23 mouse cellular contexts compared by ENCODE assay signal in the genomic region with DNA sequence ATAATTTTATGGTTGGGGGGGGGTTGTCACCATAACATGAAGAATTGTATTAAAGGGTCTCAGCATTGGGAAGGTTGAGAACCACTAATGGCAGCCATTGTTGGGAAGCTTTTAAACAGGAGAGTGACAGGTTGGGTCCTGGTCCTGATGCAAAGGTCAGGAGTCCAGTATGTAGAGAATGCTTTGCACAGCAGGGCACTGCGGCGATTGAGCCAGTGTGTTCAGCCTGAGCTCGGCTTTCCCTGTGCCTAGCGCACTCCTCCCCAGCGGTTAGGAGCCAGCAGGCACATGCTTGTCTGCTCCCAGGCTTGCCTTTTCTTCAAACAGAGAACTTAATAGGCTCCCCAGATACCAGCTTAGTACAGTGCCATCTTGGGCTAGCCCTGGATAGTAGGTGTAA. TPM values are rescaled to one million over a fixed set of nuclear protein-coding genes. Genes with fewer than 3 reads are reported as not detected.
DNase-seq lines count a peak whose midpoint lies in the region; ATAC-seq and TF ChIP-seq lines count a peak whose summit lies in the region.
"Had no signal": no experiment of that assay in that cellular context is flagged by ENCODE, and none has a peak within 500 bp of the region (broad histone marks: within the 10 kb centered on the region; RNA-seq: fewer than 3 reads in every experiment).

No protein-coding gene starts in this region.

- no peaks in the 10 kb centered on the region for H3K36me3 ChIP-seq in heart, embryonic 14.5 days (ENCODE audit: control insufficient read depth, insufficient read depth, low read length)
- H3K36me3 ChIP-seq in heart, embryonic 11.5 days (ENCODE audit: control insufficient read depth, insufficient read depth, low read length): no peaks in the 10 kb centered on the region; the same call in 1 of the 2 replicates
- no peaks in the 10 kb centered on the region for H3K36me3 ChIP-seq in kidney, postnatal 0 days (ENCODE audit: insufficient read depth, low read length)
- no peaks in the 10 kb centered on the region for H3K36me3 ChIP-seq in liver, embryonic 12.5 days
- no peaks in the 10 kb centered on the region for H3K36me3 ChIP-seq in stomach, embryonic 14.5 days (ENCODE audit: control insufficient read depth, insufficient read depth, low read length)
- H3K36me3 ChIP-seq: neural tube, embryonic 13.5 days had no signal

- no peak for DNase-seq in kidney, postnatal 0 days (ENCODE audit: low spot score)
- DNase-seq in kidney, postnatal 10 days: no peak
- no peak for DNase-seq in frontal cortex, adult 2 months (ENCODE audit: extremely low spot score in 1 of 2, low spot score in 1 of 2)
- no peak for DNase-seq in ovary, adult 18-20 months (ENCODE audit: low spot score)
- DNase-seq: adrenal gland, postnatal 36 days; cerebellum, adult 18-20 months; forebrain, postnatal 0 days; heart, adult 11 months; heart, postnatal 36 days; lung, embryonic 14.5 days; lung, postnatal 4 days; thymus, adult 18-20 months; thymus, postnatal 4 days had no signal

- 54% methylated on average over 5 of the region's 5 CpGs for WGBS in heart, embryonic 14.5 days
- 65% methylated on average over 5 of the region's 5 CpGs for whole genome bisulfite sequencing in heart, embryonic 11.5 days (ENCODE audit: insufficient replicate concordance)
- WGBS in kidney, postnatal 0 days: 62% methylated on average over 5 of the region's 5 CpGs
- 75% methylated on average over 5 of the region's 5 CpGs for WGBS in liver, embryonic 12.5 days (ENCODE audit: insufficient replicate concordance)
- 59% methylated on average over 5 of the region's 5 CpGs for WGBS in stomach, embryonic 14.5 days

- TF ChIP-seq CTCF in kidney, postnatal 0 days (IDR thresholded peaks at IDR 0.05; ENCODE audit: low read depth): no peak

- peak overlapping the region; percentile 38; the same call in 1 of the 2 replicates for H3K9ac ChIP-seq in heart, embryonic 14.5 days (ENCODE audit: low read length)
- no peak overlapping the region for H3K9ac ChIP-seq in heart, embryonic 11.5 days (ENCODE audit: low read depth, low read length)
- no peak overlapping the region for H3K9ac ChIP-seq in kidney, postnatal 0 days (ENCODE audit: low read depth, low read length)
- H3K9ac ChIP-seq in liver, embryonic 12.5 days: no peak overlapping the region
- no peak overlapping the region for H3K9ac ChIP-seq in stomach, embryonic 14.5 days (replicated peaks; ENCODE audit: low read depth, low read length)
- H3K9ac ChIP-seq: forebrain, postnatal 0 days; lung, embryonic 14.5 days; neural tube, embryonic 13.5 days had no signal

- H3K4me1 ChIP-seq in heart, embryonic 14.5 days (ENCODE audit: control insufficient read depth in 2 of 2, insufficient read depth in 2 of 2, low read length in 2 of 2): peaks cover 9 to 13% of the 10 kb centered on the region in 2 experiments
- no peaks in the 10 kb centered on the region for H3K4me1 ChIP-seq in heart, embryonic 11.5 days (ENCODE audit: control insufficient read depth, insufficient read depth, low read length)
- H3K4me1 ChIP-seq in kidney, postnatal 0 days (replicated peaks; ENCODE audit: insufficient read depth, low read length): no peaks in the 10 kb centered on the region
- no peaks in the 10 kb centered on the region for H3K4me1 ChIP-seq in liver, embryonic 12.5 days
- no peaks in the 10 kb centered on the region for H3K4me1 ChIP-seq in stomach, embryonic 14.5 days (ENCODE audit: control insufficient read depth, insufficient read depth, low read length)
- H3K4me1 ChIP-seq: neural tube, embryonic 13.5 days had no signal

- H3K27ac ChIP-seq in heart, embryonic 14.5 days (replicated peaks in 1 of 2; ENCODE audit: control insufficient read depth in 1 of 2, insufficient read depth in 1 of 2, low read depth in 2 of 2, low read length in 2 of 2): peak overlapping the region in 1 of 2 experiments; percentile 59; a peak in 1 of 4 replicates
- H3K27ac ChIP-seq in heart, embryonic 11.5 days (ENCODE audit: low read depth, low read length): no peak overlapping the region
- no peak overlapping the region for H3K27ac ChIP-seq in kidney, postnatal 0 days
- H3K27ac ChIP-seq in liver, embryonic 12.5 days: no peak overlapping the region
- H3K27ac ChIP-seq in stomach, embryonic 14.5 days (ENCODE audit: low read length): no peak overlapping the region
- H3K27ac ChIP-seq: hindbrain, postnatal 0 days; neural tube, embryonic 13.5 days had no signal

- no peak overlapping the region for H3K4me2 ChIP-seq in heart, embryonic 14.5 days (ENCODE audit: low read length)
- no peak overlapping the region for H3K4me2 ChIP-seq in heart, embryonic 11.5 days
- H3K4me2 ChIP-seq in kidney, postnatal 0 days (ENCODE audit: low read length): no peak overlapping the region
- no peak overlapping the region for H3K4me2 ChIP-seq in liver, embryonic 12.5 days
- H3K4me2 ChIP-seq in stomach, embryonic 14.5 days (replicated peaks; ENCODE audit: low read depth, low read length): no peak overlapping the region
- H3K4me2 ChIP-seq: lung, embryonic 14.5 days; midbrain, embryonic 11.5 days; neural tube, embryonic 13.5 days had no signal

- ATAC-seq in heart, embryonic 14.5 days (ENCODE audit: insufficient number of reproducible peaks, insufficient read depth, low FRiP score, low read depth): no peak
- no peak for ATAC-seq in heart, embryonic 11.5 days (replicated peaks; ENCODE audit: insufficient number of reproducible peaks, low FRiP score, low TSS enrichment)
- ATAC-seq in kidney, postnatal 0 days (replicated peaks; ENCODE audit: low FRiP score, low read depth): peak; percentile 74
- peak; percentile 40 for ATAC-seq in liver, embryonic 12.5 days
- 0 out of 2 replicates have a peak, but pooled peaks have one; percentile 23 for ATAC-seq in stomach, embryonic 14.5 days (ENCODE audit: insufficient number of reproducible peaks, insufficient read depth, low FRiP score, low read depth)
- ATAC-seq: forebrain, postnatal 0 days; hindbrain, postnatal 0 days had no signal

- no peaks in the 10 kb centered on the region for H3K9me3 ChIP-seq in heart, embryonic 14.5 days (ENCODE audit: control insufficient read depth, low read length)
- H3K9me3 ChIP-seq in heart, embryonic 11.5 days (replicated peaks; ENCODE audit: control insufficient read depth, low read length): no peaks in the 10 kb centered on the region
- no peaks in the 10 kb centered on the region for H3K9me3 ChIP-seq in kidney, postnatal 0 days (replicated peaks; ENCODE audit: low read length)
- no peaks in the 10 kb centered on the region for H3K9me3 ChIP-seq in liver, embryonic 12.5 days (replicated peaks)
- H3K9me3 ChIP-seq in stomach, embryonic 14.5 days (ENCODE audit: control insufficient read depth, low read depth, low read length): no peaks in the 10 kb centered on the region

- H3K4me3 ChIP-seq in heart, embryonic 14.5 days (ENCODE audit: control insufficient read depth in 1 of 2, insufficient read depth in 1 of 2, low read depth in 1 of 2, low read length in 2 of 2): no peak overlapping the region
- no peak overlapping the region for H3K4me3 ChIP-seq in heart, embryonic 11.5 days (ENCODE audit: low read depth, low read length)
- H3K4me3 ChIP-seq in kidney, postnatal 0 days (replicated peaks; ENCODE audit: low read depth, low read length): no peak overlapping the region
- H3K4me3 ChIP-seq in liver, embryonic 12.5 days: no peak overlapping the region
- H3K4me3 ChIP-seq in stomach, embryonic 14.5 days (ENCODE audit: low read depth, low read length): no peak overlapping the region
- H3K4me3 ChIP-seq: neural tube, embryonic 13.5 days had no signal

- H3K27me3 ChIP-seq in heart, embryonic 14.5 days (ENCODE audit: control insufficient read depth, insufficient read depth, low read length): no peaks in the 10 kb centered on the region
- H3K27me3 ChIP-seq in heart, embryonic 11.5 days (ENCODE audit: control insufficient read depth, insufficient read depth, low read length): no peaks in the 10 kb centered on the region
- no peaks in the 10 kb centered on the region for H3K27me3 ChIP-seq in kidney, postnatal 0 days (ENCODE audit: insufficient read depth, low read length)
- no peaks in the 10 kb centered on the region for H3K27me3 ChIP-seq in liver, embryonic 12.5 days (replicated peaks)
- H3K27me3 ChIP-seq in stomach, embryonic 14.5 days (ENCODE audit: control insufficient read depth, insufficient read depth, low read length): no peaks in the 10 kb centered on the region
- H3K27me3 ChIP-seq: neural tube, embryonic 13.5 days had no signal

RNA-seq across cellular contexts. Expression of gene Tmco4, which starts 13.6 kb away (rescaled TPM):
- 4.8 and 5.7 TPM in 2 replicates for polyA plus RNA-seq in heart, embryonic 14.5 days (2014; fragmentation: Nextera tagmentation; extraction: Ambion mirVana)
- polyA plus RNA-seq in heart, embryonic 11.5 days (2014; fragmentation: Nextera tagmentation; extraction: Ambion mirVana): 3.0 TPM in 2 replicates
- 10.2 and 10.8 TPM in 2 replicates for polyA plus RNA-seq in kidney, postnatal 0 days (2015; fragmentation: Nextera tagmentation; extraction: Ambion mirVana)
- 2.1 and 2.5 TPM in 2 replicates for polyA plus RNA-seq in liver, embryonic 12.5 days (2016; fragmentation: Nextera tagmentation; extraction: Ambion mirVana)
- 6.6 and 6.8 TPM in 2 replicates for polyA plus RNA-seq in stomach, embryonic 14.5 days (2014; fragmentation: Nextera tagmentation; extraction: Ambion mirVana)
- 3.3 and 3.4 TPM in 2 replicates for polyA plus RNA-seq in frontal cortex, adult 2 months (2012; rRNA removed)

RNA-seq across cellular contexts. Expression of gene Rnf186, which starts 19.4 kb away (rescaled TPM):
- not detected in 2 replicates for polyA plus RNA-seq in heart, embryonic 14.5 days (2014; fragmentation: Nextera tagmentation; extraction: Ambion mirVana)
- polyA plus RNA-seq in heart, embryonic 11.5 days (2014; fragmentation: Nextera tagmentation; extraction: Ambion mirVana): not detected in 2 replicates
- polyA plus RNA-seq in kidney, postnatal 0 days (2015; fragmentation: Nextera tagmentation; extraction: Ambion mirVana): 15.9 and 17.7 TPM in 2 replicates
- polyA plus RNA-seq in liver, embryonic 12.5 days (2016; fragmentation: Nextera tagmentation; extraction: Ambion mirVana): not detected in 2 replicates
- polyA plus RNA-seq in stomach, embryonic 14.5 days (2014; fragmentation: Nextera tagmentation; extraction: Ambion mirVana): 14.2 and 14.8 TPM in 2 replicates
- polyA plus RNA-seq in frontal cortex, adult 2 months (2012; rRNA removed): not detected in 2 replicates
- polyA plus RNA-seq: C2C12; embryonic facial prominence, embryonic 14.5 days; forebrain, postnatal 0 days; hindbrain, postnatal 0 days; limb, embryonic 14.5 days; midbrain, embryonic 11.5 days; neural tube, embryonic 13.5 days had no signal

Comparison
In these comparisons a context has a peak if more than half of its experiments do, and no peak if none do; other contexts are left out.
1. ATAC-seq: peak in kidney, postnatal 0 days (single experiment), liver, embryonic 12.5 days (single experiment) and stomach, embryonic 14.5 days (single experiment); none in heart, embryonic 14.5 days (single experiment) and heart, embryonic 11.5 days (single experiment).
2. RNA of gene Rnf186, which starts 19.4 kb away (polyA plus RNA-seq): 15.9 to 17.7 TPM in kidney, postnatal 0 days and 14.2 to 14.8 TPM in stomach, embryonic 14.5 days; not detected in liver, embryonic 12.5 days, not detected in frontal cortex, adult 2 months, not detected in heart, embryonic 14.5 days and not detected in heart, embryonic 11.5 days; every median in the first group is over 10 times any median in the second.